Mouse (Mus musculus) limb, embryonic 10.5 days (tissue): Measurements from ENCODE around the gene Ctdspl2. TPM values are rescaled to one million over a fixed set of nuclear protein-coding genes. Genes with fewer than 3 reads are reported as not detected.
"Not testable (repeated sequence)": the region's sequence is repeated elsewhere in the genome, so short reads cannot be mapped to it uniquely, and the experiment has no call there.

ENCODE experiments used
- DNase-seq: peaks from one replicate; pipeline ENCODE4 v3.0.0-alpha.2; 2017; ENCODE audit warnings: low spot score
- H3K27ac ChIP-seq: fragments of 300-500 bp; sonication (generic); 2 replicates; pipeline ENCODE4 v1.5.1; 2016; ENCODE audit warnings: mild to moderate bottlenecking
- H3K27me3 ChIP-seq: fragments of 300-500 bp; sonication (generic); 2 replicates; pipeline ENCODE4 v1.6.1; 2016; ENCODE audit warnings: low read depth, mild to moderate bottlenecking; ENCODE audit not compliant: poor library complexity, severe bottlenecking
- H3K36me3 ChIP-seq: fragments of 300-500 bp; sonication (generic); 2 replicates; pipeline ENCODE4 v1.6.1; 2016; ENCODE audit warnings: mild to moderate bottlenecking, moderate library complexity
- H3K4me1 ChIP-seq: fragments of 300-500 bp; sonication (generic); 2 replicates; pipeline ENCODE4 v1.6.1; 2016
- H3K4me3 ChIP-seq: fragments of 300-500 bp; sonication (generic); 2 replicates; pipeline ENCODE4 v1.5.1; 2016; ENCODE audit warnings: mild to moderate bottlenecking, moderate library complexity
- H3K9me3 ChIP-seq: fragments of 300-500 bp; sonication (generic); replicated peaks from 2 replicates; pipeline ENCODE4 v1.6.1; 2016; ENCODE audit warnings: mild to moderate bottlenecking
- whole genome bisulfite sequencing: fragments of 180-500 bp; shearing (Covaris S2); methylation state at CpG from one replicate; pipeline ENCODE4 v1.1.7; 2016; 5-methylcytosine and 5-hydroxymethylcytosine counted together
- polyA plus RNA-seq: library from polyadenylated mRNA; unstranded; fragments of >200 nt; fragmentation: Nextera tagmentation; extraction: Ambion mirVana; gene quantifications from 2 replicates; pipeline ENCODE4 v1.2.1, GENCODE M21; 2016

Gene Ctdspl2
- polyA plus RNA-seq, result 48.1 and 64.5 TPM in 2 replicates

DNA sequence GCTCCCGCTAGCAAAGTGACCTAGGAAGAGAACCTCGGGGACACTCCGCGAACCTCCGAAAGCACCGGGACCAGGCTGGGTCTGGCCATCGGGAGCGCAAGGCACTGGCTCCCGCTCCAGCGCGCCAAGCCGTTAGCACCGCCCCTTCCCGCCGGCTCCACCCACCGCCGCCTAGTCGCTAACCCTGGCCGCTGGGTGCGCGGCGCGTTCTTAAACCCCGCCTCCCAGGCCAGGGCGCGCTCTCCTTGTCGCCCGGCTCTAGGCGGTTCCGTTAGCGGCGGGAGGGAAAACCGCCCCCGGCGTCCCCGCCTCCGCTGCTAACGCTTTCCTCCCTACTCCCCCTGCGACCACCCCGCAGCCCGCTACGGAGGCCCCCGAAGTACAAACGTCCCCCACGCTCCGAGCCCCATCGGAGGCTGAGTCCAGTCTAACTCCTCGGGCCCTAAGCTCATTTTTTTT, at the start of gene Ctdspl2, which contains the start of gene Mageb3:
TSS of gene Ctdspl2 (plus strand) at position 237 of the 459 bp plus-strand sequence.
TSS of gene Mageb3 (minus strand) at position 328 of the 459 bp plus-strand sequence.
- H3K4me3 ChIP-seq, result peak within 1 kb of the TSS; percentile 69
- WGBS, result under 1% methylated on average over 48 of the region's 48 CpGs
- H3K4me1 ChIP-seq, result peaks cover 17% of the 10 kb centered on the region
- no peaks in the 10 kb centered on the region for H3K27me3 ChIP-seq
- H3K27ac ChIP-seq, result peak within 1 kb of the TSS; percentile 91
- no peaks in the 10 kb centered on the region for H3K9me3 ChIP-seq
- DNase-seq, result peak; percentile 95
- H3K36me3 ChIP-seq, result peaks cover 20% of the 10 kb centered on the region

DNA sequence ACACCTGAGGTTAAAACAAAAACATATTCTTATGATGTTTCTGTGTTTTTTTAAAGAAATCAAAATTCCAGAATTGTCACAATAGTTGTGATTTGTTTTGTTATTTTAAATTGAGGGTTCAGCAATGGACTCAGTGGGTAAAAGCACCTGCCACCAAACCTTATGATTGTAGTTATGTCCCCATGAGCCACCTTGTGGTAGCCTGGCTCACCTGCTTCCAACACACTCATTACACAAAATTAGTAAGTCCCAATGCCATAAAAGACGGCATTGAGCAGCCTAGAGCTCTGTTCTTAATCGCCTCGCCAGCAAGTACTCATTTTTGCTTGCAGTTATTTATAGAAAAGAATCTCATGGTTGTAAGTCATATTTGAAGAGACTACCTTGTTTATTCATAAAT, 45.8 kb upstream of the Ctdspl2 start:
- no peak overlapping the region for H3K4me3 ChIP-seq
- peaks cover 53% of the 10 kb centered on the region for H3K36me3 ChIP-seq
- DNase-seq, result no peak
- WGBS, result 86% methylated on average over 3 of the region's 3 CpGs
- H3K4me1 ChIP-seq, result no peaks in the 10 kb centered on the region
- H3K27ac ChIP-seq, result no peak overlapping the region
- no peaks in the 10 kb centered on the region for H3K27me3 ChIP-seq
- H3K9me3 ChIP-seq, result no peaks in the 10 kb centered on the region

GRCm38 (mm10) chr2:121916047-121916970, 39.5 kb upstream of the Ctdspl2 start:
- no peak overlapping the region for H3K4me3 ChIP-seq
- no peak overlapping the region for H3K27ac ChIP-seq
- WGBS, result 93% methylated on average over 5 of the region's 5 CpGs
- H3K4me1 ChIP-seq, result no peaks in the 10 kb centered on the region
- no peaks in the 10 kb centered on the region for H3K27me3 ChIP-seq
- H3K36me3 ChIP-seq, result peaks cover 22% of the 10 kb centered on the region
- DNase-seq, result no peak
- no peaks in the 10 kb centered on the region for H3K9me3 ChIP-seq

DNA sequence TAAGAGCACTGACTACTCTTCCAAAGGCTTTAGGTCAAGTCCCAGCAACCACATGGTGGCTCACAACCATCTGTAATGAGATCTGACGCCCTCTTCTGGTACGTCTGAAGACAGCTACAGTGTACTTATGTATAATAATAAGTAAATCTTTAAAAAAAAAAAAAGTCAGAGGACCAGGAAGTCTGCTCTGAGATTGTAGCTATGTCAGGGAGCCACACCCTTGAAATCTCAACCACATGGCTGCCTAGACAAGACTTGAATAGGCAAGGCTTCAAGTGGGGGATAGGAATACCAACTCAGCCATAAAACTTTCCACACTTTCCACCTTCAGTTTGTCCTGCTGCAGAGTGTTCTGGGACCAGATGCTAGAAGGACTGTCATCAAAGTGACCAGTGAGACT, 18.2 kb upstream of the Ctdspl2 start:
- not testable (repeated sequence) for H3K27me3 ChIP-seq, H3K4me1 ChIP-seq, H3K9me3 ChIP-seq, H3K4me3 ChIP-seq, DNase-seq, H3K27ac ChIP-seq
- WGBS, result 89% methylated on average over 2 of the region's 2 CpGs
- H3K36me3 ChIP-seq, result peaks cover 14% of the 10 kb centered on the region

DNA sequence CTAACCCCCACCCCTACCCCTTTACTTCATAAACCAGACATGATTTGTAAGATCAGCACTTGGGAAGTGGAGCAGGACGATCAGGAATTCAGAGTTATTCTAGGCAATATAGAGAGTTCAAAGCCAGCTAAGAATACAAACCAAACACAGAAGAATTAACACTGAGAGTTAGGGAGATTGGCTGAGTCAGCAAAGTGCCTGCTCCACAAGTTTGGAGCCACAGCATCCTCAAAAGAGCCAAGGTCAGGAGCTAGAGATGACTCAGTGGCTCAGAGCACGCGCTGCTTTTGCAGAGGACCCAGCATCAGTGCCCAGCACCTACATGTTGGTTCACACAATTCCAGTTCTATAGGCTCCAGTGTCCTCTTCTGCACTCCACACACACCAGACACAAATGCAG, 12.4 kb upstream of the Ctdspl2 start:
- Histone ChIP-seq H3K4me3 (no peak overlapping the region), H3K27me3 (no peaks in the 10 kb centered on the region), H3K36me3 (no peaks in the 10 kb centered on the region), H3K9me3 (no peaks in the 10 kb centered on the region), H3K4me1 (no peaks in the 10 kb centered on the region), H3K27ac (no peak overlapping the region)
- no peak for DNase-seq
- WGBS, result 83% methylated on average over 3 of the region's 3 CpGs

- H3K4me1 ChIP-seq, result peaks cover 17% of the 10 kb centered on the region
- peak overlapping the region; percentile 69 for H3K4me3 ChIP-seq
- 23% methylated on average over 10 of the region's 10 CpGs for WGBS
- H3K9me3 ChIP-seq, result no peaks in the 10 kb centered on the region
- peak; percentile 39 for DNase-seq
- peak overlapping the region; percentile 91 for H3K27ac ChIP-seq
- H3K27me3 ChIP-seq, result no peaks in the 10 kb centered on the region
- peaks cover 13% of the 10 kb centered on the region for H3K36me3 ChIP-seq
Observed at GRCm38 (mm10) chr2:121954971-121955656, 687 bp upstream of the Ctdspl2 start.

- Histone ChIP-seq H3K4me1 (peaks cover 17% of the 10 kb centered on the region), H3K27ac (peak overlapping the region; percentile 91), H3K36me3 (peaks cover 26% of the 10 kb centered on the region), H3K4me3 (peak overlapping the region; percentile 69), H3K27me3 (no peaks in the 10 kb centered on the region), H3K9me3 (no peaks in the 10 kb centered on the region)
- DNase-seq, result peak; percentile 98
- WGBS, result under 1% methylated on average over 45 of the region's 47 CpGs
Observed at GRCm38 (mm10) chr2:121956224-121957018, 620 bp downstream of the Ctdspl2 start.

- H3K36me3 ChIP-seq, result peaks cover 35% of the 10 kb centered on the region
- peaks cover 17% of the 10 kb centered on the region for H3K4me1 ChIP-seq
- 16% methylated on average over 8 of the region's 8 CpGs for WGBS
- no peaks in the 10 kb centered on the region for H3K27me3 ChIP-seq
- peak overlapping the region; percentile 69 for H3K4me3 ChIP-seq
- no peak for DNase-seq
- peak overlapping the region; percentile 91 for H3K27ac ChIP-seq
- H3K9me3 ChIP-seq, result no peaks in the 10 kb centered on the region
Observed at GRCm38 (mm10) chr2:121957216-121957792, 1.5 kb downstream of the Ctdspl2 start.

- Histone ChIP-seq H3K27me3 (no peaks in the 10 kb centered on the region), H3K4me3 (no peak overlapping the region), H3K36me3 (peaks cover 89% of the 10 kb centered on the region), H3K27ac (no peak overlapping the region), H3K4me1 (no peaks in the 10 kb centered on the region), H3K9me3 (no peaks in the 10 kb centered on the region)
- WGBS, result 91% methylated on average over 1 of the region's 1 CpGs
- no peak for DNase-seq
Observed at GRCm38 (mm10) chr2:121995738-121996137, 39.9 kb downstream of the Ctdspl2 start.

DNA sequence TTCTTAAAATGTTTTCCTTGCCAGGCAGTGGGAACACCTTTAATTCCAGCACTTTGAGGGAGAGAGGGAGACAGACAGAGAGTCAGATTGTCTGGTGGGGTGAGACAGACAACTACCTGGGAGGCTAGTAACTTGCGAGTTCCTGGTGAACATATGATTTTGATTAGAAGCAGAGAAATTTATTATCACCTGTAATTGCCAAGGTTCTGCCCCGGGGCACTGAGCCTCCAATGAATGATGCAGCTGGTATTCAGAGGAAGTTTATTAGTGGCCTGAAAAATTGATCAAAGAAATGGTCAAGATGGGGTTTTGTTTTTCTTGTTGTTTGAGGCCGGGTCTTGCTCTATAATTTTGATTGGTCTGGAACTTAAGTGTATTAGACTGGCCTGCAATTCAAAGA, 53.0 kb downstream of the Ctdspl2 start:
- Histone ChIP-seq H3K4me3 (no peak overlapping the region), H3K4me1 (peaks cover 7% of the 10 kb centered on the region), H3K9me3 (no peaks in the 10 kb centered on the region), H3K27ac (no peak overlapping the region), H3K27me3 (no peaks in the 10 kb centered on the region), H3K36me3 (peaks cover 86% of the 10 kb centered on the region)
- DNase-seq, result peak; percentile 50
- WGBS, result 44% methylated on average over 3 of the region's 3 CpGs

- DNase-seq, result no peak
- Histone ChIP-seq H3K27ac (no peak overlapping the region), H3K4me1 (peaks cover 7% of the 10 kb centered on the region), H3K27me3 (no peaks in the 10 kb centered on the region), H3K36me3 (peaks cover 80% of the 10 kb centered on the region), H3K9me3 (no peaks in the 10 kb centered on the region), H3K4me3 (no peak overlapping the region)
- 94% methylated on average over 7 of the region's 7 CpGs for WGBS
Observed at GRCm38 (mm10) chr2:122011441-122011840, 55.6 kb downstream of the Ctdspl2 start.

DNA sequence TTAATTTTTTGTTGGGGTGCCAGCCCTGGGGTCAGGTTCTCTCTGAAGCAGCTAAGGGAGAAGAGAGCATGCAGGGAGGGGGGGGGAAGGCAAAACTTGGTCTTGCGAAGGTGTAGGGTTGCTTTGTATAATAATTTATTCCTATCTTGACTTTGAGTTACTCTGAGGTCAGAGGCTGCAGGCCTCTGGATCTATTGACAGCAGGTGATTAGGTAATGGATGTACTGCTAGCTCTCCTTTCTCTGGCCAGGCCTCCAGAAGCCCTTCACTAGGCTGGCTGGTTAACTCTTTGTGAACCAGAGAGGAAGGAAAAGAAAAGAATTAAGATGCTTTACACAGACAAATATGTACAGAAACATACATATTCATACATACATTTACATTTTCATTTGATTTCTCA, 62.9 kb downstream of the Ctdspl2 start:
- WGBS, result 26% methylated on average over 1 of the region's 1 CpGs
- peaks cover 3% of the 10 kb centered on the region; the same call in 1 of the 2 replicates for H3K4me1 ChIP-seq
- H3K27ac ChIP-seq, result no peak overlapping the region
- peaks cover 26% of the 10 kb centered on the region for H3K36me3 ChIP-seq
- no peak overlapping the region for H3K4me3 ChIP-seq
- H3K9me3 ChIP-seq, result no peaks in the 10 kb centered on the region
- no peaks in the 10 kb centered on the region for H3K27me3 ChIP-seq
- DNase-seq, result no peak
